Mouse (Mus musculus) myocyte (in vitro differentiated cells): ENCODE results near the gene L2hgdh. TPM values are rescaled to one million over a fixed set of nuclear protein-coding genes. Genes with fewer than 3 reads are reported as not detected.

ENCODE experiments used
- H3K27me3 ChIP-seq: one replicate; pipeline ENCODE4 v1.6.1; 2011; ENCODE audit not compliant: control insufficient read depth, insufficient read depth, insufficient read length
- H3K36me3 ChIP-seq: one replicate; pipeline ENCODE4 v1.6.1; 2011; ENCODE audit not compliant: control insufficient read depth, insufficient read depth
- H3K4me2 ChIP-seq: one replicate; pipeline ENCODE4 v1.6.1; 2011; ENCODE audit warnings: low read depth, control low read depth
- H3K4me3 ChIP-seq: one replicate; pipeline ENCODE4 v1.5.1; 2011; ENCODE audit warnings: mild to moderate bottlenecking, control low read depth, moderate library complexity
- H3K79me2 ChIP-seq: one replicate; pipeline ENCODE4 v1.6.1; 2011; ENCODE audit not compliant: control insufficient read depth, insufficient read depth
- H3ac ChIP-seq: one replicate; pipeline ENCODE4 v1.6.1; 2011; ENCODE audit not compliant: control insufficient read depth, insufficient read length
- CEBPB ChIP-seq: IDR thresholded peaks from 2 replicates; pipeline ENCODE4 v1.6.1; 2011; ENCODE audit warnings: mild to moderate bottlenecking, moderate library complexity; ENCODE audit not compliant: poor library complexity, insufficient read depth, severe bottlenecking
- E2F4 ChIP-seq: IDR thresholded peaks from one replicate; pipeline ENCODE4 v1.6.1; 2011; ENCODE audit warnings: mild to moderate bottlenecking, control low read depth, moderate library complexity; ENCODE audit not compliant: insufficient read depth
- MAX ChIP-seq: IDR thresholded peaks from one replicate; pipeline ENCODE4 v1.6.1; 2011; ENCODE audit warnings: low read depth, mild to moderate bottlenecking, control low read depth
- MYOD1 ChIP-seq, 3 experiments: IDR thresholded peaks; one replicate each; pipeline ENCODE4 v1.6.1; 2011; ENCODE audit warnings: control low read depth in 2 of 3, low read depth in 2 of 3, mild to moderate bottlenecking in 2 of 3, moderate library complexity in 1 of 3; ENCODE audit not compliant: insufficient read length in 2 of 3, control insufficient read depth in 1 of 3
- MYOG ChIP-seq, 3 experiments: IDR thresholded peaks; one replicate each; pipeline ENCODE4 v1.6.1; 2011; ENCODE audit warnings: control low read depth in 2 of 3, low read depth in 2 of 3, mild to moderate bottlenecking in 2 of 3; ENCODE audit not compliant: insufficient read length in 2 of 3, control insufficient read depth in 1 of 3, insufficient read depth in 1 of 3
- POLR2A ChIP-seq: IDR thresholded peaks from one replicate; pipeline ENCODE4 v1.6.1; 2011; ENCODE audit warnings: low read depth, mild to moderate bottlenecking, control low read depth, moderate library complexity; ENCODE audit not compliant: insufficient read length
- POLR2AphosphoS2 ChIP-seq: IDR thresholded peaks from one replicate; pipeline ENCODE4 v1.6.1; 2011; ENCODE audit warnings: low read depth, control low read depth; ENCODE audit not compliant: insufficient read length
- REST ChIP-seq: IDR thresholded peaks from one replicate; pipeline ENCODE4 v1.6.1; 2011; ENCODE audit warnings: mild to moderate bottlenecking, control low read depth, moderate library complexity; ENCODE audit not compliant: insufficient read depth, insufficient read length
- SRF ChIP-seq: IDR thresholded peaks from one replicate; pipeline ENCODE4 v1.6.1; 2011; ENCODE audit warnings: low read depth; ENCODE audit not compliant: control insufficient read depth, insufficient read length
- TCF12 ChIP-seq: IDR thresholded peaks from one replicate; pipeline ENCODE4 v1.6.1; 2011; ENCODE audit warnings: mild to moderate bottlenecking, control low read depth; ENCODE audit not compliant: poor library complexity, insufficient read depth, severe bottlenecking
- TCF3 ChIP-seq: IDR thresholded peaks from one replicate; pipeline ENCODE4 v1.6.1; 2011; ENCODE audit warnings: low read depth, control low read depth; ENCODE audit not compliant: insufficient read length
- USF1 ChIP-seq: IDR thresholded peaks from one replicate; pipeline ENCODE4 v1.6.1; 2011; ENCODE audit warnings: low read depth, mild to moderate bottlenecking, control low read depth, moderate library complexity
- polyA plus RNA-seq: library from polyadenylated mRNA; unstranded; fragments of >200 nt; fragmentation: generic; extraction: Trizol; gene quantifications from one replicate; pipeline ENCODE4 v1.2.1, GENCODE M21; 2012; ENCODE audit warnings: missing spikeins

The L2hgdh gene
- polyA plus RNA-seq, 1 experiment, result 2.8 TPM

DNA sequence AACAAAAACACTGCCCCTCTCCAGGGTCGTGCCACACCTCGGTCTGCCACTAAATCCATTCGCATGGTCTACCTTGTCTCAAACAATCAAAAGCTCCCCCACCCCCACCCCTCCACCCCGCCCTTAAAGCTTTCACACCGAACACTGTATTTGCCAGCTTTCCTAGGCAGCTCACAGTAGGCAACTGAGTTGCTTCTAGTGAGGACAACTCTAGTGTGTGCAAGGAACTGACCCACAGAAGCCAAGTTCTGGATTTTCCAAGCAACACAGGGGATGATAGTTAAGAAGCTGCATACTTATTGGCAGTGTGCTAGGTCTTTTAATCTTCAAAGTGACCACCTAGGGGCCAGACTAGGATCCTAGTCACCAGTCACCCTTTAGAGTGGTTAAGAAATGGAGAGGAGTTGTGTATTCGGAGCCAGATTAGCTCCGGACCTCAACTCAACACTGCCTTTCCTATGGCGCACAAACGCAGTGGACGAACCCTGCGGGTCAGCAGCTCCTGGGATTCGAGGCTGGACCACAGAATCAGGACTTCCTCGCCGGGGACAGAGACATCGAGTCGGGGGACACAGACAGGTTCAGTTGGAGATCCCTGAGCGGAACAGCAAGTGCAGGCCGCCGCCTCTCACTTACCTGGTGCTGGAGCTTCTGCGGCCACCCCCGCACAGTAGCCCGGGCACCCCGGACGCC, 509 bp downstream of the L2hgdh start:
- Histone ChIP-seq H3K4me3 (peak overlapping the region; percentile 67), H3K27me3 (no peaks in the 10 kb centered on the region)
- TF ChIP-seq E2F4 (no peak), REST (no peak), MAX (no peak), MYOD1 (IDR thresholded peaks at IDR 0.05; ENCODE audit: control insufficient read depth in 1 of 3, insufficient read length in 2 of 3, low read depth in 2 of 3) (no peak), POLR2AphosphoS2 (no peak), MYOG (IDR thresholded peaks at IDR 0.05; ENCODE audit: control insufficient read depth in 1 of 3, insufficient read depth in 1 of 3, insufficient read length in 2 of 3, low read depth in 2 of 3) (no peak)

DNA sequence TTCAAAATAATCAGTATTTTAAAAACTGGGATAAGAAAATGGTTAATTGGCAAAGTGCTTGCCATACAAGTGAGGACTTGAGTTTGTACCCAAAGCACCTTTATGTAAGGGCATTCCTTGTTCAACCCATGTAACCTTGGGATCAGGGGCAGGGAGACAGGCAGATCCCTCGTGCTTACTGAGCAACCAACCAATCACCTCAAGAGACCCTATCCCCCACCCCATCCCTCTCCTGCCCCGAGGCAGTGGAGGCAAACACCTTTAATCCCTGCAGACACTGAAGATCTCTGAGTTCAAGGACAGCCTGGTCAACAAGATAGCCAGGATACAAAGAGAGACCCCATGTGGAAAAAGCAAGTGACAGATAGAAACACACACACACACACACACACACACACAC, 1.3 kb downstream of the L2hgdh start:
- Histone ChIP-seq H3K36me3 (no peaks in the 10 kb centered on the region), H3K27me3 (no peaks in the 10 kb centered on the region), H3K4me3 (peak overlapping the region; percentile 67)

More for the DNA sequence above, 509 bp downstream of the L2hgdh start:
- peak overlapping the region; percentile 75 for H3ac ChIP-seq
- no peaks in the 10 kb centered on the region for H3K36me3 ChIP-seq
- no peaks in the 10 kb centered on the region for H3K79me2 ChIP-seq
- peak overlapping the region; percentile 100 for H3K4me2 ChIP-seq

DNA sequence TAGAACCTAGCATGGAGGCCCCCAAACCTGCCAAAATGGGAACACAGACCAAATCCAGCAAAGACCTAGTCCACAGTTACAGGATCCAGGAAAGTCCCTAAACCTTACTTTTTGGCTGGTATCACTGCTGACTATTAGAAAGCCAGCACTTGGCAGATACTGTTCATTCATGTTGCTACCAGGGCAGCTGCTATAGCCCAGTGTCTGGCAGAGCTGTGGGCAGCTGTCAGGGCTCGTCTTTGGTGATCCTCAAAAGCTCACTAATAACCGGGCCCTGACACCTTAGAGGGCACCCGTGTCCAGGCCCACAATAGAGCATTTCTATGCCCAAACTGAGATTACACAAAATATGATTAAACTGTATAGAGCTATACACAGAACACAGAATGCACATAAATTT, 1.8 kb downstream of the L2hgdh start:
- H3K4me3 ChIP-seq, result no peak overlapping the region
- H3K79me2 ChIP-seq, result no peaks in the 10 kb centered on the region
- no peaks in the 10 kb centered on the region for H3K27me3 ChIP-seq
- no peak overlapping the region for H3ac ChIP-seq
- TF ChIP-seq E2F4 (no peak), CEBPB (no peak), MAX (no peak), MYOD1 (IDR thresholded peaks at IDR 0.05; ENCODE audit: control insufficient read depth in 1 of 3, insufficient read length in 2 of 3, low read depth in 2 of 3) (peak; percentile 86 to 95 (median 88)), SRF (no peak), TCF3 (no peak), POLR2A (no peak), POLR2AphosphoS2 (no peak), MYOG (IDR thresholded peaks at IDR 0.05; ENCODE audit: control insufficient read depth in 1 of 3, insufficient read depth in 1 of 3, insufficient read length in 2 of 3, low read depth in 2 of 3) (peak; percentile 51 to 80 (median 73)), USF1 (no peak), REST (no peak), TCF12 (peak; percentile 23)
- H3K36me3 ChIP-seq, result no peaks in the 10 kb centered on the region
- H3K4me2 ChIP-seq, result no peak overlapping the region

More for the DNA sequence above, 1.3 kb downstream of the L2hgdh start:
- H3K79me2 ChIP-seq, result no peaks in the 10 kb centered on the region
- peak overlapping the region; percentile 100 for H3K4me2 ChIP-seq
- H3ac ChIP-seq, result no peak overlapping the region
- TF ChIP-seq REST, result no peak
- TF ChIP-seq POLR2A, result no peak
- TF ChIP-seq MYOG (IDR thresholded peaks at IDR 0.05; ENCODE audit: control insufficient read depth in 1 of 3, insufficient read depth in 1 of 3, insufficient read length in 2 of 3, low read depth in 2 of 3), result no peak
- no peak for TF ChIP-seq MAX
- no peak for TF ChIP-seq MYOD1 (IDR thresholded peaks at IDR 0.05; ENCODE audit: control insufficient read depth in 1 of 3, insufficient read length in 2 of 3, low read depth in 2 of 3)
- no peak for TF ChIP-seq E2F4
- no peak for TF ChIP-seq USF1
- TF ChIP-seq SRF, result no peak

DNA sequence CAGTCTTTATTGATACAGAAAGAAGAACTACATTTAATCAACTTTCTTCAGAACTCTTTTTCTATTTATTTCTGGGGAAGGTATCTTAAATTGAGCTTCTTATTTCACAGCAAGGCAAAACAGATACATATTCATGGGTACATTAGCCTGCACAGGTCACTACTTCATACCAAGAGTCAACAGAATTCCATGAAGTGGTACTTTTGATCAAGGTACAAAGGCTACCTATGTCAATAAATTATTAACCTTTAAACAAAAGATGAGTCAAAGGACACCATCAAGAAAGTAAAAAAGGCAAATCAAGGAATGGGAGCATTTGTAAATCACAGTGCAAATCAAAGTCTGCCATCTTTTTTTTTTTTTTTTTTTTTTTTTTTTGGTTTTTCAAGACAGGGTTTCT, 11.0 kb downstream of the L2hgdh start:
- H3ac ChIP-seq, result no peak overlapping the region
- H3K4me3 ChIP-seq, result no peak overlapping the region
- no peak overlapping the region for H3K4me2 ChIP-seq
- TF ChIP-seq E2F4 (no peak), MAX (no peak), POLR2A (no peak), USF1 (no peak), CEBPB (no peak), REST (no peak), TCF3 (no peak), TCF12 (no peak), MYOG (IDR thresholded peaks at IDR 0.05; ENCODE audit: control insufficient read depth in 1 of 3, insufficient read depth in 1 of 3, insufficient read length in 2 of 3, low read depth in 2 of 3) (no peak), SRF (no peak), POLR2AphosphoS2 (no peak), MYOD1 (IDR thresholded peaks at IDR 0.05; ENCODE audit: control insufficient read depth in 1 of 3, insufficient read length in 2 of 3, low read depth in 2 of 3) (no peak)
- no peaks in the 10 kb centered on the region for H3K79me2 ChIP-seq
- H3K36me3 ChIP-seq, result no peaks in the 10 kb centered on the region
- H3K27me3 ChIP-seq, result no peaks in the 10 kb centered on the region
